ENCODE assay signal across 21 mouse cellular contexts in genomic region chr16:94249666-94250065, GRCm38 (mm10).
A peak's percentile ranks its signal among the peaks of the same experiment; 100 is the strongest.
DNase-seq lines count a peak whose midpoint lies in the region; ATAC-seq and TF ChIP-seq lines count a peak whose summit lies in the region.
"Had no signal": no experiment of that assay in that cellular context is flagged by ENCODE, and none has a peak within 500 bp of the region (broad histone marks: within the 10 kb centered on the region; RNA-seq: fewer than 3 reads in every experiment).

No protein-coding gene starts in this region.

- 71% methylated on average over 10 of the region's 10 CpGs for WGBS in lung, adult 2 months
- 79% methylated on average over 10 of the region's 10 CpGs for WGBS in embryonic facial prominence, embryonic 12.5 days
- WGBS in intestine, embryonic 14.5 days, result 68% methylated on average over 10 of the region's 10 CpGs
- WGBS in limb, embryonic 15.5 days, result 70% methylated on average over 10 of the region's 10 CpGs

- no peak overlapping the region for H3K27ac ChIP-seq in embryonic facial prominence, embryonic 12.5 days
- no peak overlapping the region for H3K27ac ChIP-seq in intestine, embryonic 14.5 days (ENCODE audit: low read depth)
- H3K27ac ChIP-seq in limb, embryonic 15.5 days, result no peak overlapping the region
- H3K27ac ChIP-seq: forebrain, embryonic 10.5 days; hindbrain, embryonic 14.5 days; neural tube, embryonic 12.5 days had no signal

- no peak for ATAC-seq in embryonic facial prominence, embryonic 12.5 days (ENCODE audit: insufficient number of reproducible peaks, insufficient read depth, low FRiP score, low TSS enrichment)
- no peak for ATAC-seq in intestine, embryonic 14.5 days (replicated peaks; ENCODE audit: low FRiP score, low TSS enrichment, low read depth)
- no peak for ATAC-seq in limb, embryonic 15.5 days (ENCODE audit: insufficient number of reproducible peaks, low FRiP score, low TSS enrichment, low read depth)
- ATAC-seq in inflammation-experienced regulatory T-cells, adult 6 months, result no peak
- ATAC-seq: activated CD4-positive, CD25-positive, alpha-beta regulatory T cell, adult 4 months; Patski had no signal

- no peaks in the 10 kb centered on the region for H3K36me3 ChIP-seq in embryonic facial prominence, embryonic 12.5 days
- H3K36me3 ChIP-seq in intestine, embryonic 14.5 days (ENCODE audit: control insufficient read depth, insufficient read depth, low read length), result no peaks in the 10 kb centered on the region
- H3K36me3 ChIP-seq in limb, embryonic 15.5 days, result no peaks in the 10 kb centered on the region
- H3K36me3 ChIP-seq: forebrain, embryonic 10.5 days; neural tube, embryonic 12.5 days had no signal

- TF ChIP-seq CTCF in lung, adult 2 months (IDR thresholded peaks at IDR 0.05; ENCODE audit: insufficient read depth, low read length), result no peak

- peak overlapping the region; percentile 25 for H3K4me3 ChIP-seq in lung, adult 2 months (replicated peaks; ENCODE audit: extremely low read depth, low read depth, low read length)
- no peak overlapping the region for H3K4me3 ChIP-seq in embryonic facial prominence, embryonic 12.5 days
- no peak overlapping the region for H3K4me3 ChIP-seq in intestine, embryonic 14.5 days (ENCODE audit: low read depth, low read length)
- no peak overlapping the region for H3K4me3 ChIP-seq in limb, embryonic 15.5 days
- H3K4me3 ChIP-seq: forebrain, embryonic 10.5 days; neural tube, embryonic 12.5 days had no signal

- no peaks in the 10 kb centered on the region for H3K27me3 ChIP-seq in embryonic facial prominence, embryonic 12.5 days
- no peaks in the 10 kb centered on the region for H3K27me3 ChIP-seq in intestine, embryonic 14.5 days (replicated peaks; ENCODE audit: control insufficient read depth, insufficient read depth, low read length)
- peaks cover 27% of the 10 kb centered on the region; the same call in 1 of the 2 replicates for H3K27me3 ChIP-seq in limb, embryonic 15.5 days
- H3K27me3 ChIP-seq: Patski had no signal

- TF ChIP-seq POLR2A in lung, adult 2 months (IDR thresholded peaks at IDR 0.05; ENCODE audit: borderline replicate concordance, extremely low read depth, low read depth, low read length), result no peak

- no peaks in the 10 kb centered on the region for H3K9me3 ChIP-seq in embryonic facial prominence, embryonic 12.5 days
- H3K9me3 ChIP-seq in intestine, embryonic 14.5 days (ENCODE audit: control insufficient read depth, low read length), result no peaks in the 10 kb centered on the region
- no peaks in the 10 kb centered on the region for H3K9me3 ChIP-seq in limb, embryonic 15.5 days
- H3K9me3 ChIP-seq: forebrain, embryonic 10.5 days; neural tube, embryonic 12.5 days had no signal

- H3K4me1 ChIP-seq in lung, adult 2 months (ENCODE audit: control insufficient read depth, insufficient read depth, low read length), result no peaks in the 10 kb centered on the region
- peaks cover 35% of the 10 kb centered on the region for H3K4me1 ChIP-seq in embryonic facial prominence, embryonic 12.5 days
- no peaks in the 10 kb centered on the region for H3K4me1 ChIP-seq in intestine, embryonic 14.5 days (replicated peaks; ENCODE audit: control insufficient read depth, insufficient read depth, low read length)
- H3K4me1 ChIP-seq in limb, embryonic 15.5 days, result peaks cover 37% of the 10 kb centered on the region

- 0 out of 2 replicates have a peak overlapping the region, but pooled peaks have one; percentile 1 for H3K4me2 ChIP-seq in embryonic facial prominence, embryonic 12.5 days (replicated peaks)
- H3K4me2 ChIP-seq in intestine, embryonic 14.5 days (ENCODE audit: low read length), result peak overlapping the region; percentile 28
- peak overlapping the region; percentile 8; the same call in 1 of the 2 replicates for H3K4me2 ChIP-seq in limb, embryonic 15.5 days
- H3K4me2 ChIP-seq: heart, embryonic 11.5 days; hindbrain, embryonic 14.5 days; neural tube, embryonic 12.5 days had no signal

- DNase-seq in lung, adult 2 months, result no peak
- DNase-seq in lung, adult 18-20 months, result no peak
- DNase-seq in intestine, embryonic 14.5 days (ENCODE audit: low spot score), result no peak
- DNase-seq in urinary bladder, postnatal 25 days (ENCODE audit: low spot score), result no peak
- DNase-seq in cerebellum, adult 8-10 months, result no peak
- DNase-seq: adrenal gland, postnatal 36 days; cerebellum, postnatal 10 days; gastrocnemius, postnatal 25 days; heart, postnatal 14 days; kidney, adult 9 months; left cerebral cortex, postnatal 4 days; thymus, postnatal 36 days had no signal

- no peak overlapping the region for H3K9ac ChIP-seq in embryonic facial prominence, embryonic 12.5 days
- no peak overlapping the region for H3K9ac ChIP-seq in intestine, embryonic 14.5 days (ENCODE audit: low read length)
- no peak overlapping the region for H3K9ac ChIP-seq in limb, embryonic 15.5 days
- H3K9ac ChIP-seq: hindbrain, embryonic 14.5 days; neural tube, embryonic 12.5 days had no signal
